Mouse (Mus musculus) right cerebral cortex, postnatal 36 days (tissue): ENCODE measurements at regions not wholly inside any gene's neighbourhood (a gene's known extent, or its start where the extent isn't known, plus 50 kb on each side); places are given as distances from the start of the nearest gene placed in this dataset.
A peak's percentile ranks its signal among the peaks of the same experiment; 100 is the strongest.

Source experiments
- DNase-seq, 2 experiments: peaks; one replicate each; pipeline ENCODE4 v3.0.0; 2022; ENCODE audit warnings: low spot score in 2 of 2, mixed read lengths in 1 of 2

DNA sequence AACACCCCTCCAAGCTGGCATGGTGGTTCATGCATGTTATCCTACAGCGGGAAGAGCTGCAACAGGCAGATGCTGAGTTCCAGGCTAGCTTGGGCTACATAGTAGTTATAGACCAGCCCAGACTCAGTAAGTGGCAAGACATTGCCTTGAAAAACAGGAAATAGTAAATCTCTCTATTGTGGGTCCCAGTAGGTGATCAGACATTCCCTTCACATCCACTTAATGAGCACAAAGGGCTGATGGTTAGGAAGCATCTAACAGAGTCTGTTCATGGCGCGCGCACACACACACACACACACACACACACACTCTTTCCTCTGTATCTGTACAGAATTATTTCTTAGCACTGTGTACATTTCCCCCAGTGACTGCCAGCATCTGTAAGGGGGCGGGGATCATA, 64.0 kb upstream of the Map1b start:
- no peak for DNase-seq

DNA sequence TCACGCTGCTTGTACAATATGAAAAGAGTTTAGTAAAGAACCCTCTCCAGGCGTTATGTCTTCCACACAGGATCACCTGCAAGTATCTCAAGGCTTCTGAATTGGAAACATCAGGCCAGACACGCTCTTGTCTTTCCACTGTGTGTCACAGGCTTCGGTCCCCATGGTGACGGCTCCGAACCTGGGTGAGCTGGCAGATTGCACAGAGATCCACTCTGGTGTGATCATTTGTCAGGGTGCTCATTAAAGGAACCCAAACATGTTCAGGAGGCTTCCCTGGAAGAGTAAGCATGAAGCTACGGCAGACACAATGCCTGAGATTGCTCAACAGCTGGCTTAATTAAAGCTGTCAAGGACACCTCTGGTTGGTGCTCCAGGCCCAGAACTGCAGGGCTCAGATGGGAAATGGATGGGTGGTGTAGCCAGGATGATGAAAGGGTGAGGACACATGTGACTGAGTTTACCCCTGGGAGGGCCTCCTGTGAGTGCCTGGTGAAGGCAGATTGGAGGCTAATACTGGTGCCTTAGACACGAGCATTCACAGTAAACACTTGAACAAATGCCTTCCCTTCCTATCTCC, 63.3 kb upstream of the Map1b start:
- peak in 1 of 2 experiments; percentile 23 for DNase-seq

DNA sequence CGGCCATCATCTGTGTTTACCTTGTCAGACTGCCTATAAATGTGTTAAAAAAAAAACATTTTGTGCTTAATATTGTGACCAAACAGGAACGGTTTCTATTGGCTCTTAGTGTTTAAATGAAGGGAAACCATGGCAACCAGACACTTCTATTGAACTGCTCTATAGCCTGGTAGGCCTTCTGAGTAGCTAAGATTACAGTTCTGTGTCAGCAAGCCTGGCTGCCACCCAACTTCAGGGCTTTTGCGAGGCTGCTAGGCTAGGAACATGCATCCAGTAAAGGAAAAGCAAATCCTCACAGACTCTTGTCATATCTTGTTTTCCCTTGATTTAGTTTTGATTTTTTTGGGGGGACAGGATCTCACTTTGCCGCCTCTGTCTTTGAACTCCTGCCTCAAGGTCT, 61.3 kb upstream of the Map1b start:
- no peak for DNase-seq

DNA sequence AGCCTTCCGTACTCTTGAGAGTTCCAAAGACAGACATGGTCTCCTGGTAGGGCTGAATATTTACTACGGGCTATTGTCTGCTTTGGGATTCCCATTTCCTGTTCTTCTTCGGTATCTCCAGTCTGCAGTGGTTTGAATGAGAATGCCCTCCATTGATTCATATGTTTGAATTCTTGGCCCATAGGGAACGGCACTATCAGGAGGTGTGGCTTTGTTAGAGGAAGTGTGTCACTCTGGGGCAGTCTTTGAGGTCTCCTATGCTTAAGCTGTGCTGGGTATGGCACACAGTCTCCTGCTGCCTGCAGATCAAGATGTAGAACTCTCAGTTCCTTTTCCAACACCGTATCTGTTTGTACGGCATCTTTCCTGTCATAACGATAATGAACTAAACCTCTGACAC, 56.7 kb upstream of the Map1b start:
- DNase-seq: no peak

DNA sequence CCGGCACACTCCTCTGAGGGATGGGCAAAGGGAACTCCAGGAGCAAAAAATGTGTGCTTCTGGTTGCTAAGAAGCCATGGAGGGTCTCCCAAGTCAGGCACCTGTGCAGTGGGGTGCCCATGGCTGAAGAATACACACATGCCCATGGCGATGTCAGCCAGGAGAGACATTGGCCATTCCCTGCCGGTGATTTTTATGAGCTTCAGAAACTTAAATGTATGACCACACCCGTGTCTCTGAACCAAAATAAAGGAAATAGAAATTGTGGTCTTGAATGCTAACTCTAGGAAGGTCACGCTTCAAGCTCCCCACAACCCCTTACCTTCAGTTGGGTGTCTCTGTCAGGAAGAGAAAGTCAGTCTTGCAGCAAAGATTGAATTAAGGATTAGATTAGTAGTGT, 56.0 kb upstream of the Map1b start:
- DNase-seq: no peak
